Mouse (Mus musculus) megakaryocyte, embryonic 14.5 days (primary cell): ENCODE data around the gene Kif13a.

Experiments
- FLI1 ChIP-seq: IDR thresholded peaks from 2 replicates; pipeline ENCODE4 v1.6.1; 2012; ENCODE audit warnings: low read length, inconsistent platforms, mixed read lengths
- GATA1 ChIP-seq: IDR thresholded peaks from 3 replicates; pipeline ENCODE4 v1.6.1; 2012; ENCODE audit warnings: mixed read lengths, low read length, inconsistent platforms, borderline replicate concordance

- TF ChIP-seq GATA1: no peak
- TF ChIP-seq FLI1: no peak
Observed at GRCm38 (mm10) chr13:46834805-46835204, 94.9 kb downstream of the Kif13a start.
